Mouse (Mus musculus): ENCODE measurements around the gene Auts2. TPM values are rescaled to one million over a fixed set of nuclear protein-coding genes. Genes with fewer than 3 reads are reported as not detected.

Gene Auts2
- polyA plus RNA-seq, 1 experiment from 2014 or later, result 42.4 TPM

GRCm38 (mm10) chr5:132231280-132232047 is 311.7 kb downstream of the Auts2 start:
- Histone ChIP-seq H3K27me3 (ENCODE audit: poor library complexity, severe bottlenecking) (peaks cover 16% of the 10 kb centered on the region; the same call in 1 of the 2 replicates), H3K27ac (peak overlapping the region; percentile 51), H3K4me3 (no peak overlapping the region), H3K36me3 (replicated peaks) (no peaks in the 10 kb centered on the region), H3K4me1 (peaks cover 42% of the 10 kb centered on the region), H3K9me3 (no peaks in the 10 kb centered on the region)
- DNase-seq (ENCODE audit: extremely low spot score, low spot score), result peak; percentile 60
- 32% methylated on average over 10 of the region's 10 CpGs for WGBS

GRCm38 (mm10) chr5:132229644-132230357 is 313.3 kb downstream of the Auts2 start:
- peaks cover 45% of the 10 kb centered on the region for H3K4me1 ChIP-seq
- no peak overlapping the region; the same call in 1 of the 2 replicates for H3K4me3 ChIP-seq
- H3K27ac ChIP-seq, result peak overlapping the region; percentile 40
- peak; percentile 36 for DNase-seq (ENCODE audit: extremely low spot score, low spot score)
- H3K36me3 ChIP-seq (replicated peaks), result peaks cover 8% of the 10 kb centered on the region
- H3K9me3 ChIP-seq, result no peaks in the 10 kb centered on the region
- peaks cover 18% of the 10 kb centered on the region; the same call in 1 of the 2 replicates for H3K27me3 ChIP-seq (ENCODE audit: poor library complexity, severe bottlenecking)
- 26% methylated on average over 8 of the region's 8 CpGs for WGBS

GRCm38 (mm10) chr5:132229023-132229422 is 314.1 kb downstream of the Auts2 start:
- peaks cover 18% of the 10 kb centered on the region; the same call in 1 of the 2 replicates for H3K27me3 ChIP-seq (ENCODE audit: poor library complexity, severe bottlenecking)
- no peak for DNase-seq (ENCODE audit: extremely low spot score, low spot score)
- no peak overlapping the region for H3K4me3 ChIP-seq
- peak overlapping the region; percentile 40 for H3K27ac ChIP-seq
- peaks cover 8% of the 10 kb centered on the region for H3K36me3 ChIP-seq (replicated peaks)
- H3K4me1 ChIP-seq, result peaks cover 46% of the 10 kb centered on the region
- 86% methylated on average over 1 of the region's 1 CpGs for WGBS
- H3K9me3 ChIP-seq, result no peaks in the 10 kb centered on the region

- Histone ChIP-seq H3K27me3 (ENCODE audit: poor library complexity, severe bottlenecking) (no peaks in the 10 kb centered on the region), H3K36me3 (replicated peaks) (peaks cover 2% of the 10 kb centered on the region; the same call in 1 of the 2 replicates), H3K27ac (no peak overlapping the region), H3K4me3 (no peak overlapping the region), H3K4me1 (peaks cover 18% of the 10 kb centered on the region), H3K9me3 (no peaks in the 10 kb centered on the region)
- DNase-seq (ENCODE audit: extremely low spot score, low spot score), result no peak
- WGBS, result 91% methylated on average over 12 of the region's 12 CpGs
Measured at GRCm38 (mm10) chr5:132220376-132220930, 322.7 kb downstream of the Auts2 start.

GRCm38 (mm10) chr5:132216143-132216542 is 327.0 kb downstream of the Auts2 start:
- no peak overlapping the region for H3K27ac ChIP-seq

GRCm38 (mm10) chr5:132212446-132212845 is 330.7 kb downstream of the Auts2 start:
- WGBS, result 82% methylated on average over 2 of the region's 2 CpGs
- H3K4me3 ChIP-seq, result no peak overlapping the region
- no peaks in the 10 kb centered on the region for H3K36me3 ChIP-seq (replicated peaks)

More at GRCm38 (mm10) chr5:132216143-132216542, 327.0 kb downstream of the Auts2 start:
- Histone ChIP-seq H3K4me1 (peaks cover 20% of the 10 kb centered on the region), H3K4me3 (no peak overlapping the region), H3K27me3 (ENCODE audit: poor library complexity, severe bottlenecking) (no peaks in the 10 kb centered on the region), H3K9me3 (no peaks in the 10 kb centered on the region), H3K36me3 (replicated peaks) (no peaks in the 10 kb centered on the region)
- no peak for DNase-seq (ENCODE audit: extremely low spot score, low spot score)
- WGBS, result 90% methylated on average over 2 of the region's 2 CpGs

GRCm38 (mm10) chr5:132209694-132210093 is 333.4 kb downstream of the Auts2 start:
- Histone ChIP-seq H3K9me3 (no peaks in the 10 kb centered on the region), H3K4me1 (peaks cover 25% of the 10 kb centered on the region), H3K36me3 (replicated peaks) (no peaks in the 10 kb centered on the region), H3K27me3 (ENCODE audit: poor library complexity, severe bottlenecking) (no peaks in the 10 kb centered on the region), H3K27ac (no peak overlapping the region), H3K4me3 (no peak overlapping the region)
- no peak for DNase-seq (ENCODE audit: extremely low spot score, low spot score)

More at GRCm38 (mm10) chr5:132212446-132212845, 330.7 kb downstream of the Auts2 start:
- Histone ChIP-seq H3K27ac (no peak overlapping the region), H3K27me3 (ENCODE audit: poor library complexity, severe bottlenecking) (no peaks in the 10 kb centered on the region), H3K4me1 (peaks cover 20% of the 10 kb centered on the region), H3K9me3 (no peaks in the 10 kb centered on the region)
- DNase-seq (ENCODE audit: extremely low spot score, low spot score), result no peak

- H3K4me3 ChIP-seq, result no peak overlapping the region
- no peaks in the 10 kb centered on the region for H3K36me3 ChIP-seq (replicated peaks)
- WGBS, result 92% methylated on average over 1 of the region's 1 CpGs
- H3K27ac ChIP-seq, result no peak overlapping the region
- no peaks in the 10 kb centered on the region for H3K27me3 ChIP-seq (ENCODE audit: poor library complexity, severe bottlenecking)
- H3K9me3 ChIP-seq, result no peaks in the 10 kb centered on the region
- H3K4me1 ChIP-seq, result peaks cover 32% of the 10 kb centered on the region
- no peak for DNase-seq (ENCODE audit: extremely low spot score, low spot score)
Measured at GRCm38 (mm10) chr5:132206220-132206619, 336.9 kb downstream of the Auts2 start.

- H3K27me3 ChIP-seq (ENCODE audit: poor library complexity, severe bottlenecking), result no peaks in the 10 kb centered on the region
- no peak overlapping the region for H3K4me3 ChIP-seq
- no peaks in the 10 kb centered on the region for H3K36me3 ChIP-seq (replicated peaks)
- 71% methylated on average over 11 of the region's 11 CpGs for WGBS
- no peak overlapping the region for H3K27ac ChIP-seq
- no peaks in the 10 kb centered on the region for H3K9me3 ChIP-seq
- H3K4me1 ChIP-seq, result peaks cover 21% of the 10 kb centered on the region
- no peak for DNase-seq (ENCODE audit: extremely low spot score, low spot score)
Measured at GRCm38 (mm10) chr5:132203846-132204245, 339.3 kb downstream of the Auts2 start.

GRCm38 (mm10) chr5:132201077-132201645 is 342.0 kb downstream of the Auts2 start:
- H3K4me1 ChIP-seq, result peaks cover 21% of the 10 kb centered on the region
- no peaks in the 10 kb centered on the region for H3K9me3 ChIP-seq
- WGBS, result 78% methylated on average over 4 of the region's 4 CpGs
- H3K27me3 ChIP-seq (ENCODE audit: poor library complexity, severe bottlenecking), result no peaks in the 10 kb centered on the region
- no peak overlapping the region for H3K4me3 ChIP-seq
- no peak for DNase-seq (ENCODE audit: extremely low spot score, low spot score)
- no peak overlapping the region for H3K27ac ChIP-seq
- no peaks in the 10 kb centered on the region for H3K36me3 ChIP-seq (replicated peaks)

- WGBS, result 80% methylated on average over 4 of the region's 4 CpGs
- Histone ChIP-seq H3K4me1 (peaks cover 21% of the 10 kb centered on the region), H3K36me3 (replicated peaks) (no peaks in the 10 kb centered on the region), H3K27ac (no peak overlapping the region), H3K27me3 (ENCODE audit: poor library complexity, severe bottlenecking) (no peaks in the 10 kb centered on the region), H3K9me3 (no peaks in the 10 kb centered on the region), H3K4me3 (no peak overlapping the region)
- DNase-seq (ENCODE audit: extremely low spot score, low spot score), result no peak
Measured at GRCm38 (mm10) chr5:132200595-132200994, 342.5 kb downstream of the Auts2 start.

- peak overlapping the region; percentile 44 for H3K27ac ChIP-seq
- no peak overlapping the region for H3K4me3 ChIP-seq
- no peak for DNase-seq (ENCODE audit: extremely low spot score, low spot score)
- no peaks in the 10 kb centered on the region for H3K36me3 ChIP-seq (replicated peaks)
- peaks cover 26% of the 10 kb centered on the region for H3K4me1 ChIP-seq
- no peaks in the 10 kb centered on the region for H3K27me3 ChIP-seq (ENCODE audit: poor library complexity, severe bottlenecking)
- 40% methylated on average over 6 of the region's 6 CpGs for WGBS
- no peaks in the 10 kb centered on the region for H3K9me3 ChIP-seq
Measured at GRCm38 (mm10) chr5:132195048-132195533, 348.1 kb downstream of the Auts2 start.

All from forebrain, embryonic 10.5 days (tissue).